Mouse (Mus musculus) liver, embryonic 14.5 days (tissue): ENCODE results near the gene Pik3r1.

ENCODE experiments used
- CTCF ChIP-seq: IDR thresholded peaks from 2 replicates; pipeline ENCODE4 v1.5.1; 2016; ENCODE audit warnings: antibody characterized with exemption, low read depth, control low read depth
- EP300 ChIP-seq: IDR thresholded peaks from 2 replicates; pipeline ENCODE4 v1.6.1; 2016; ENCODE audit warnings: antibody characterized with exemption, low read depth

- TF ChIP-seq CTCF: no peak
- no peak for TF ChIP-seq EP300
These were observed 29.2 kb downstream of the Pik3r1 start for GRCm38 (mm10) chr13:101738769-101739168.
